Mouse (Mus musculus) B cell, adult 2 months (primary cell): ENCODE measurements around the gene Slc2a1.

Experiments
- DNase-seq, 2 experiments: peaks; one replicate each; pipeline ENCODE4 v3.0.0; 2022

The Slc2a1 gene

DNA sequence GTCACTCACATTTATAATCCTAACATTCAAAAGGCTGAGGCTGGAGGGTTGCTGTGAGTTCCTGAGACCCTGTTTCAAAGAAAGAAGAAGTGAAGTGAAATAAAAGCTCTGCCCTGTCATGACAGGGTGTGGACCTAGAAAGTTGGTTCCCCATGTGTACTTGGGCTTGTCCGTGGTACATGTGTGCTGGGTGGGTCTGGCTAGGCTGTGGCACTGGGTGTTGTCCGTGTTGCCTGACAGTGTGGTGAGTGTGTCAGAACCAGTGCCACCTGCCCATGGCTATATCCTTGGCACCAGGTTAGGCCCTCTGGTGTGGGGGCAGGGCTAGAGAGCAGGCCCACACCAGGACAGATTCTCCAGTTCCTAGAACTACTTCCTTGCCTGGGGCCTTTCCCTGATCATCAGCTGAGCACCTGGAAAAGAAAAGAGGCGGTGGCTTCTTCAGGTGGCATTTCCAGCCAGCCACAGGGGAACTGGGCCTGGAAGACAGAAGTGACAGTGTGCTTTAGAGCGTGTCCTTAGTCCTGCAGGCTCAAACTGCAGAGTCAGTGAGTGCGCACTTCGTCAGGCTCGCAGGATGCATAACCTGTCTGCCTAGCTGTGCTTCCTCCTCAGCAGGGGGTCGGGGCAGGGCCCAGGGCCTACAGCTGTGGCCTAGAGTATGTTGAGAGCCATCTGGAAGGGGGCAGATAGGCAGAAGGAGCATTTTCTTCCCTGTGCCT is 22.8 kb downstream of the Slc2a1 start:
- peak; percentile 32 to 49 for DNase-seq

DNA sequence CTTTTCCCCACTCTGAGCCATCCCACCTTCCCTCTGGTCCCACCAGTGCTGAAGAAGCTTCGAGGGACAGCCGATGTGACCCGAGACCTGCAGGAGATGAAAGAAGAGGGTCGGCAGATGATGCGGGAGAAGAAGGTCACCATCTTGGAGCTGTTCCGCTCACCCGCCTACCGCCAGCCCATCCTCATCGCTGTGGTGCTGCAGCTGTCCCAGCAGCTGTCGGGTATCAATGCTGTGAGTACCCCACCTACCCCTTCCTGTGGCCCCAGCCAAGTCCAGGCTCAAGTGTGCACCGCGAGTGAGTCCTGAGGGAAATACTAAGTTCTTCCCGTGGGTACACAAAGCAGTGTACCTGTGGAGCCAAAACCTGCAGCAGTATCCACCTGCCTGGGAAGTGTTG is 24.8 kb downstream of the Slc2a1 start:
- no peak for DNase-seq

- no peak for DNase-seq
These were observed 25.3 kb downstream of the Slc2a1 start for GRCm38 (mm10) chr4:119133860-119134259.

- DNase-seq, result no peak
These were observed 28.8 kb downstream of the Slc2a1 start for GRCm38 (mm10) chr4:119137313-119137712.

DNA sequence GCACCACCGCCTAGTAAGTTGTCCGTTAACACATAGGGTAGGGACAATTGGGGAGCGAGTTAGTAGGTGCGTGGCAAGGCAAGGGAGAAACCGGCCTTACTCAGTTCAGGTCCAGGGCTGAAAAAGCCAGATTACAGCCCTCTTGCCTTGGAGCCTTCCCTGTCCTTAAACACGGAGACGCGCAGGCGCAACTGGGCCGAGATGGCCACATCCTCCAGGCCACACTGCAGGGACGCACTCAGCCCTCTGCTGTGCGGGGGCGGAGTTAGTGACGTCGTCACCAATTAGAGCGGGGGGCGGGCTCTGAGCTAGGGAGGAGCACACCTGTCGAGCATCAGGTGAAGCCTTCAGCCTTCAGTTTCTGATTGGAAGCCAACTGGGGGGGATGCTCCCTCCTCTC is 29.7 kb downstream of the Slc2a1 start:
- DNase-seq, result no peak

GRCm38 (mm10) chr4:119138776-119139175 is 30.3 kb downstream of the Slc2a1 start:
- DNase-seq, result no peak

GRCm38 (mm10) chr4:119140126-119140525 is 31.6 kb downstream of the Slc2a1 start:
- DNase-seq, result peak; percentile 69 to 71

DNA sequence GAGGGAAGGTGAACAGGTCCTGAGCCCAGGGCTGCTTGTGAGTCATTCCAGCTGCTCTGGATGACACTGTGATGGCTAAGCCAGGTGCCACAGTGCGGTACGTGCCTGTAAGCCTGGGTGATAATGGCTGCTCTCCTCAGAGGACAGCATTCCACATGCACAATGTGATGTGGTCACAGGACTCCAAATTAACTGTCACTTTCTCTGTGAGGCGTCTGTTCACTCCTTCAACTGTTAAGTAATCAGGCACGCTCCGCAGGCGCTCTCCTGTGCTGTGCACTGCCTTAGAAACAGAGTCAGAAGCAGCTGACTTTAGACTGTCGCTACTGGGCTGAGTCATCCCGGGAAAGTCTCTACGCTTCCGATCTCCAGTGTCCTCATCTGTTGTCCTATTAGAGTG is 32.7 kb downstream of the Slc2a1 start:
- no peak for DNase-seq

DNA sequence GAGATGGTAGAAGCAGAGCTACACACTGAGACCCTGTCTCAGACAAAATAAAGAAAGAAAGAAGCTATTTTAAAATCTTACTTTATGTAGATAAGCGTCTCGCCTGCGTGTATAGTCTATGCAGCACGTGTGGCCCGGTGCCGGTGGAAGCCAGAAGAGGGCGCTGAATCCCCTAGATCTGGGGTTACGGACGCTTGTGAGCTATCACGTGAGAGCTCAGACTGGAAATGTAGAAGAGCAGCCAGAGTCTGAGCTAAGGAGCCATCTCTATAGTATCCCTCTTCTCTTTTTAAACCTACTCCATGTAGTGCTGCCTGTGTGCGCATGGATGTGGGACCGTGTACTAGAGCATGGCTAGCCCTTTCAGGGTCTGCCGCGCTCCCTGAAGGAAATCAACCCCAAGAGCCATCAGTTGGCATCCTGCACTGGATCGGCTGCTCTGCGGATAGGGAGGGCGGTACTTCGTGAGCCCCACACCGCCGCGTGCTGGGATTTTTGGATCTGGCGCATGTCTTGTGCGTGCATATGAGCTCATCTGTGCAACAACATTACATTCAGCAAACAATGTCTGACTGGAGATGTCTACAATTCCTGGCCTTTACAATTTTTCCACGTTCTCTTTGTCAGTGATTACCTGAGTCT is 33.8 kb downstream of the Slc2a1 start:
- DNase-seq, result peak; percentile 60 to 67

- DNase-seq, result no peak
These were observed 38.3 kb downstream of the Slc2a1 start for GRCm38 (mm10) chr4:119146816-119147215.

DNA sequence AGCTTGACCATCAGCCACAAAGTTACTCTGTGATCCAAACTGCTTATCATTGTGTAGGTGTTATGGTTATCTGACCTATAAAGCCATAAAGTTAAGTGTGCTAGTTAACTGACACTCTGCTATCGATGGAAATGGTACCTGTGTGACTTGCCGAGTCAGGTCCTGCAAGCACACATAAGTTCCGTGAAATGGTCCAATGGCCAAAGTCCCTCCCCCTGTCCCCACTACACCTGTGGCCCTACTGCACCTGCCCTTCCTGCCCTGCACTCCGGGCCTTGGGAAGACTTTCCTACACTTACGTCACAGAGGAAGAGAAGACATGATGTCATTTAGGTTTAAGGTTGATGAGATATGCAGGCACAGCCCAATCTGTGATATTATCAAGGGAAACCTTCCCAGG is 38.8 kb downstream of the Slc2a1 start:
- DNase-seq, result no peak

DNA sequence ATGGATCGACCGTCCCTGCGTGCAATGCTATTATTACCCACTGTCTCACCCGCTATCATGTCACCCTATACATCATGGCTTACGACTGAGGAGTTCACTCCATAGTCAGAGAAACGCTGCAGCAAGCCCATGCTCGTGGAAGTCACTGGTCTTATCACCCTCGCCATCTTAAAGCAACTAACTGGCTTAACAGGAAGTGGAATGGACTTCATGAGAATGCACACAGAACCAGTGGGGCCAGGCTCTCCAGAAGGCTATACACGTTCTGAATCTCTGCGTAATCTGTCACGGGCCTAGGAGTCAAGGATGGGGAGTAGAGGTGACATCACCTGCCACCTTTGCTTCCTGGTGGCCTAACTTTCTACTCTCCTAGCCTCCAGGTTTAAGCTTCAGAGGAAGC is 40.2 kb downstream of the Slc2a1 start:
- DNase-seq, result no peak

- DNase-seq, result peak; percentile 83 to 85
These were observed 48.7 kb downstream of the Slc2a1 start for GRCm38 (mm10) chr4:119157186-119157585.

- DNase-seq, result no peak
These were observed 49.4 kb downstream of the Slc2a1 start for GRCm38 (mm10) chr4:119157891-119158290.

DNA sequence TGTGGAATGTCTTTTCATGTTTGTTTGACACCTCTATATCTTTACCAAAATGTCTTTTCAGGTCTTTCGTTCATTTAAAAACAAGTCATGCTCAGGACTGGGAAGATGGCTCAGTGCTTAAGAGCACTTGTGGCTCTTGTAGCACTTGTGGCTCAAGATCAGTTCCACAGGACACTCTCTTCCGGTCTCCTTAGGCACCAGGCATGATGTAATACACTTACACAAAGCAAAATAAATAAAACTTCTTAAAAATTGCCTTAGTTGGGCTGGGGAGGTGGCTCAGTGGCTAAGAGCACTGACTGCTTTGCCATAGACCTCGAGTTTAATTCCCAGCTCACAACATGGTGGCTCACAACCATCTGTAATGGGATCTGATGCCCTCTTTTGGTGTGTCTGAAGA is 52.8 kb downstream of the Slc2a1 start:
- no peak for DNase-seq

DNA sequence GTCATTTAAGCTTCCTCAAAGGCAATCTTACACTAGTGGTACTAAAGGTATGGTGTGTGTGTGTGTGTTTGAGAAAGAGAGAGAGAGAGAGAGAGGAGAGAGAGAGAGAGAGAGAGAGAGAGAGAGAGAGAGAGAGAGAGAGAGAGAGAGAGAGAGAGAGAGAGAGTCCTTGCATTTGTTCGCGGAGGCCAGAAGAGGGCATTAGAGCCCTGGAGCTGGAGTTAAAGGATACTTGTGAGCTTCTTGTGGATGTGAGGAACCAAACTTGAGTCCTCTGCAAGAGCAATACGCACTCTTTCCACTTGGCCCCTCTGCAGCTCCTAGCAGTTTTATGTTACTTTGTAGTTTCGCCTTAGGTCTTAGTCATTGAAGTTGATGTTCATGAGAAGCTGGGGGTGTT is 54.5 kb downstream of the Slc2a1 start:
- no peak for DNase-seq

DNA sequence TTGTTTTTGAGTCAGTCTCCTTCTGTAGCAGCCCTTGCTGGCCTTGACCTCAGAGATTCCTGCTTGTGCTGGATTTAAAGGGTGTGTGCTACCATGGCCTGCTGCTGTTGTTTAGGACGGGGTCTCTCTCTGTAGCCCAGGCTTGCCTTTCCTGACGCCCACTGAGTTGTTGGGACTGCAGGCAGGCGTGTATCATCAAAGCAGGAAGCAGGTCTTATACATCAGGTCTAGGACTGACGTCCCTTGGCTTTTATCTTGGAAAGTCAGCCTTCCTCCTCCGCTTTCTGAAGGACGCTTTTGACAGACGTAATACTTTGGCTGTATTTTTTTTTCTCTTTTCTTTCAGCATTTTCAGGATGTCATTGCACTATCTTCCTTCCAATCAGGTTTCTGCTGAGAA is 57.4 kb downstream of the Slc2a1 start:
- DNase-seq, result no peak

- no peak for DNase-seq
These were observed 58.6 kb downstream of the Slc2a1 start for GRCm38 (mm10) chr4:119167068-119167467.

- peak; percentile 93 to 95 for DNase-seq
These were observed 59.2 kb downstream of the Slc2a1 start for GRCm38 (mm10) chr4:119167663-119168062.

- DNase-seq, result peak in 1 of 2 experiments; percentile 31
These were observed 64.6 kb downstream of the Slc2a1 start for GRCm38 (mm10) chr4:119172919-119173650.

GRCm38 (mm10) chr4:119173851-119174453 is 65.4 kb downstream of the Slc2a1 start, which contains the start of gene Zfp691:
Gene Zfp691, minus strand, starts transcription at chr4:119174195.
- peak; percentile 90 to 92 for DNase-seq

DNA sequence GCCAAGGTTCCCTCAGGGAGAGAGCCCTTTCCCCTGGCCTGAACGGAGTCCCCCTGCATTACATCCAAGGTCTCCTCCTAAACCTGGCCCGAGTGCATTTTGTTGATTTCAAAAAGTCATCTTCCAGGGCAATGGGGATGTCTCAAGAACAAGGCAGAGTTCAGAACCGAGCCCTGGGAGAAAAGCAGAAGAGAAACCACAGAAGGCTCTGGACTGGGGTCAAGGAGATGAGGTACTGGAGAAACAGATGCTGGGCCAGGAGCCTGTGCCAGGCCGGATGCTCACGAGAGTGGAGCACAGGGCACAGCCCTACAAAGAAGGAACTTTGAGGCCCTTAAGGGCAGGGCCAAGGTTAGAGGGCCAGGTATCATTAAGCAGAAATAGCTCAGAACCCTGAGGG is 69.2 kb downstream of the Slc2a1 start:
- DNase-seq, result no peak

DNA sequence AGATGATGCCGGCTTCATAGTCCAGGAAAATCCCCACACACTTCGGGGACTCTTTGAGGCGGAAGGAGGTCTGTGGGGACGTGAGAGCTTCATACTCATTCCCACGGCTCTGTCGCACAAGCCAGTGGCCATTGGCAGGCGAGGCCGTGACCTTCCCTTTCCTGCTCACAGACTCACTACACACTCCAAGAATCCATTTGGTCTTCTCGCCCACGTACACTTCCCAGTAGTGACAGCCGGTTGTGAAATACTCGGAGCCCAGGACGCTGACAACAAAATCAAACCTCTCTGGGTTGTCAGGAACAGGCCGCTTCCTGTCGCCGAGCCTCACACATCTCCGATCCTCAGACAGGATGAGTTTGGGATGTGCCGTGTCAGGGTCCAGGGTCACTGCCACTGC is 69.8 kb downstream of the Slc2a1 start:
- no peak for DNase-seq
